Mouse (Mus musculus) lung, postnatal 0 days (tissue): Measurements from ENCODE around the gene Nars2. TPM values are rescaled to one million over a fixed set of nuclear protein-coding genes. Genes with fewer than 3 reads are reported as not detected.

Experiments used
- ATAC-seq: fragments of 200-750 bp; cut with Nextera tagmentation; 2 replicates; pipeline ENCODE4 v1.8.0; 2017; ENCODE audit warnings: moderate library complexity
- DNase-seq: peaks from one replicate; pipeline ENCODE4 v3.0.0-alpha.2; 2016; ENCODE audit warnings: low spot score
- H3K27ac ChIP-seq: fragments of 300-500 bp; sonication (generic); 2 replicates; pipeline ENCODE4 v1.5.1; 2014; ENCODE audit warnings: antibody characterized with exemption, mild to moderate bottlenecking, low read length, mixed read lengths
- H3K27me3 ChIP-seq: fragments of 300-500 bp; sonication (generic); replicated peaks from 2 replicates; pipeline ENCODE4 v1.6.1; 2014; ENCODE audit warnings: low read length, mixed read lengths; ENCODE audit not compliant: insufficient read depth
- H3K36me3 ChIP-seq: fragments of 300-500 bp; sonication (generic); 2 replicates; pipeline ENCODE4 v1.6.1; 2014; ENCODE audit warnings: low read length, mixed read lengths; ENCODE audit not compliant: insufficient read depth
- H3K4me1 ChIP-seq: fragments of 300-500 bp; sonication (generic); 2 replicates; pipeline ENCODE4 v1.6.1; 2014; ENCODE audit warnings: antibody characterized with exemption, low read depth, low read length, mixed read lengths; ENCODE audit not compliant: insufficient read depth
- H3K4me2 ChIP-seq: fragments of 300-500 bp; sonication (generic); replicated peaks from 2 replicates; pipeline ENCODE4 v1.6.1; 2014; ENCODE audit warnings: low read depth, mild to moderate bottlenecking, low read length, moderate library complexity, mixed read lengths
- H3K4me3 ChIP-seq: fragments of 300-500 bp; sonication (generic); 2 replicates; pipeline ENCODE4 v1.5.1; 2014; ENCODE audit warnings: low read depth, low read length
- H3K9ac ChIP-seq: fragments of 300-500 bp; sonication (generic); replicated peaks from 2 replicates; pipeline ENCODE4 v1.6.1; 2014; ENCODE audit warnings: low read depth, mild to moderate bottlenecking
- H3K9me3 ChIP-seq: fragments of 300-500 bp; sonication (generic); 2 replicates; pipeline ENCODE4 v1.6.1; 2016; ENCODE audit warnings: low read length, mixed read lengths
- CTCF ChIP-seq: IDR thresholded peaks from 2 replicates; pipeline ENCODE4 v1.5.1; 2016; ENCODE audit warnings: antibody characterized with exemption, mild to moderate bottlenecking
- EP300 ChIP-seq: IDR thresholded peaks from 2 replicates; pipeline ENCODE4 v1.6.1; 2016; ENCODE audit warnings: antibody characterized with exemption, mild to moderate bottlenecking, control low read depth
- WGBS: fragments of 180-500 bp; shearing (Covaris S2); extraction: QIAGEN DNeasy Blood & Tissue Kit; methylation state at CpG from one replicate; pipeline ENCODE4 v1.1.7; 2014; 5-methylcytosine and 5-hydroxymethylcytosine counted together
- polyA plus RNA-seq: library from polyadenylated mRNA; unstranded; fragments of >200 nt; fragmentation: Nextera tagmentation; extraction: Ambion mirVana; gene quantifications from 2 replicates; pipeline ENCODE4 v1.2.1, GENCODE M21; 2015

Nars2 gene
- polyA plus RNA-seq, 1 experiment from 2014 or later: 9.8 TPM

- no peak overlapping the region for H3K27ac ChIP-seq
- no peak for ATAC-seq
- H3K4me2 ChIP-seq: no peak overlapping the region
- DNase-seq: no peak
- TF ChIP-seq CTCF: no peak
- no peak for TF ChIP-seq EP300
- H3K4me3 ChIP-seq: no peak overlapping the region
- no peaks in the 10 kb centered on the region for H3K36me3 ChIP-seq
- H3K9ac ChIP-seq: no peak overlapping the region
- WGBS: 44% methylated on average over 4 of the region's 4 CpGs
- H3K27me3 ChIP-seq: no peaks in the 10 kb centered on the region
- H3K4me1 ChIP-seq: peaks cover 6% of the 10 kb centered on the region; the same call in 1 of the 2 replicates
- H3K9me3 ChIP-seq: no peaks in the 10 kb centered on the region
These were observed 127.4 kb downstream of the Nars2 start for GRCm38 (mm10) chr7:97078685-97079084.

GRCm38 (mm10) chr7:97079145-97079544 is 127.8 kb downstream of the Nars2 start:
- Histone ChIP-seq H3K27ac (peak overlapping the region; percentile 73), H3K9me3 (no peaks in the 10 kb centered on the region), H3K4me1 (peaks cover 6% of the 10 kb centered on the region; the same call in 1 of the 2 replicates), H3K36me3 (no peaks in the 10 kb centered on the region), H3K27me3 (no peaks in the 10 kb centered on the region), H3K4me3 (no peak overlapping the region), H3K9ac (no peak overlapping the region), H3K4me2 (no peak overlapping the region)
- peak; percentile 26; the same call in 1 of the 2 replicates for ATAC-seq
- WGBS: 9% methylated on average over 6 of the region's 6 CpGs
- peak; percentile 89 for DNase-seq
- TF ChIP-seq EP300 (peak; percentile 71), CTCF (peak; percentile 66)

GRCm38 (mm10) chr7:97079651-97080365 is 128.5 kb downstream of the Nars2 start:
- H3K9ac ChIP-seq: no peak overlapping the region
- peak; percentile 32 for DNase-seq
- ATAC-seq: no peak
- WGBS: 47% methylated on average over 4 of the region's 4 CpGs
- no peaks in the 10 kb centered on the region for H3K9me3 ChIP-seq
- TF ChIP-seq EP300 (no peak), CTCF (no peak)
- H3K27me3 ChIP-seq: no peaks in the 10 kb centered on the region
- H3K4me1 ChIP-seq: peaks cover 6% of the 10 kb centered on the region; the same call in 1 of the 2 replicates
- H3K4me2 ChIP-seq: no peak overlapping the region
- H3K4me3 ChIP-seq: no peak overlapping the region
- H3K36me3 ChIP-seq: no peaks in the 10 kb centered on the region
- H3K27ac ChIP-seq: peak overlapping the region; percentile 73

- Histone ChIP-seq H3K9ac (peak overlapping the region; percentile 96), H3K4me2 (peak overlapping the region; percentile 79), H3K36me3 (no peaks in the 10 kb centered on the region), H3K4me1 (peaks cover 6% of the 10 kb centered on the region; the same call in 1 of the 2 replicates), H3K27me3 (no peaks in the 10 kb centered on the region), H3K4me3 (peak overlapping the region; percentile 100), H3K9me3 (no peaks in the 10 kb centered on the region), H3K27ac (peak overlapping the region; percentile 99)
- no peak for DNase-seq
- ATAC-seq: no peak
- 39% methylated on average over 4 of the region's 4 CpGs for WGBS
- TF ChIP-seq EP300 (no peak), CTCF (no peak)
These were observed 129.4 kb downstream of the Nars2 start for GRCm38 (mm10) chr7:97080621-97081241.

GRCm38 (mm10) chr7:97081242-97081958 is 130.1 kb downstream of the Nars2 start, which contains the start of gene Gab2:
Gab2 (plus strand) TSS chr7:97081586.
- Histone ChIP-seq H3K4me3 (peak within 1 kb of the TSS; percentile 100), H3K4me2 (peak within 1 kb of the TSS; percentile 79), H3K9ac (peak within 1 kb of the TSS; percentile 96), H3K27me3 (no peaks in the 10 kb centered on the region), H3K4me1 (peaks cover 6% of the 10 kb centered on the region; the same call in 1 of the 2 replicates), H3K27ac (peak within 1 kb of the TSS; percentile 99), H3K36me3 (no peaks in the 10 kb centered on the region), H3K9me3 (no peaks in the 10 kb centered on the region)
- under 1% methylated on average over 42 of the region's 83 CpGs for WGBS
- peak; percentile 75 for ATAC-seq
- TF ChIP-seq CTCF (no peak), EP300 (no peak)
- DNase-seq: peak; percentile 81

- H3K4me3 ChIP-seq: peak overlapping the region; percentile 100
- ATAC-seq (peak; percentile 41), DNase-seq (peak; percentile 64)
- H3K36me3 ChIP-seq: no peaks in the 10 kb centered on the region
- peaks cover 6% of the 10 kb centered on the region; the same call in 1 of the 2 replicates for H3K4me1 ChIP-seq
- no peaks in the 10 kb centered on the region for H3K27me3 ChIP-seq
- peak overlapping the region; percentile 79 for H3K4me2 ChIP-seq
- peak overlapping the region; percentile 99 for H3K27ac ChIP-seq
- TF ChIP-seq EP300 (no peak), CTCF (no peak)
- H3K9ac ChIP-seq: peak overlapping the region; percentile 96
- H3K9me3 ChIP-seq: no peaks in the 10 kb centered on the region
- 3% methylated on average over 16 of the region's 38 CpGs for WGBS
These were observed 130.6 kb downstream of the Nars2 start for GRCm38 (mm10) chr7:97081959-97082218.
